Mouse (Mus musculus) natural killer cell, adult 2 months (primary cell): ENCODE data around the gene Inhbe.
A peak's percentile ranks its signal among the peaks of the same experiment; 100 is the strongest.
"Not testable (repeated sequence)": the region's sequence is repeated elsewhere in the genome, so short reads cannot be mapped to it uniquely, and the experiment has no call there.

ENCODE experiments used
- DNase-seq, 2 experiments: peaks; one replicate each; pipeline ENCODE4 v3.0.0; 2022; ENCODE audit warnings: low spot score in 2 of 2

The Inhbe gene

DNA sequence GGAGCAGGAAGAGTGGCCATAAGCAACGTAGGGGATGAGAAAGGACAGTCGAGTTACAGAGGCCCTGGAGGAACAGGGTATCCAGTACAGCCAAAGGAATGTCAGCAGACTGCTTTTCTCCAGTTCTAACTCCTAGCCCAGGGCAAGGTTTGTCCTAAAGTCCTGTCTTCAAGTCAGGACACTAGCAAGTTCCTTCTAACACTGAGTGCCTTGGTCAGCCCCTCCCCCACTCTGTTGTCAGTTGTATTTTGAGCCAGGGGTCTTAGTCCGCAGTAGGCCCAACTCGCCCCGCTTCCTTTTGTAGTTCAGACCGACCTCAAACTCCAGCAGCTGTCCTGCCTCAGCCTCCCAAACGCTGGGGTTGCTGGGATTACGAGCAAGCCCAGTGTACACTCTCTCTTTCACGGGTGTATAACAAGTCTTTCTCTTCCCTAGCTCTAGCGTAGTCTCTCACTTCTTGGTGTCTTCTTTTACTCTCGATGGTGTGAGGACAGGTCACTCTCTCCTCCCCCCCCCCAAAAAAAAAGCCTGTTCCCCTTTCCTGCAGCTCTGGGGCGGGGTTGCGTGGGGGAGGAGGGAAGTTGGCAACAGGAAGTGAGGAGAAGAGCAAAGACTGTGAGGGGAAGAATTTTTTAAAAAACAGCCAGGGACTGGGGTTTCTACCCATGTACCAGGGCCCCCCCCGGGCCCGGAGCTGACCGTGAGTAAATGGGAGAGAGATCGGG, 30.9 kb downstream of the Inhbe start:
- peak in 1 of 2 experiments; percentile 47 for DNase-seq

DNA sequence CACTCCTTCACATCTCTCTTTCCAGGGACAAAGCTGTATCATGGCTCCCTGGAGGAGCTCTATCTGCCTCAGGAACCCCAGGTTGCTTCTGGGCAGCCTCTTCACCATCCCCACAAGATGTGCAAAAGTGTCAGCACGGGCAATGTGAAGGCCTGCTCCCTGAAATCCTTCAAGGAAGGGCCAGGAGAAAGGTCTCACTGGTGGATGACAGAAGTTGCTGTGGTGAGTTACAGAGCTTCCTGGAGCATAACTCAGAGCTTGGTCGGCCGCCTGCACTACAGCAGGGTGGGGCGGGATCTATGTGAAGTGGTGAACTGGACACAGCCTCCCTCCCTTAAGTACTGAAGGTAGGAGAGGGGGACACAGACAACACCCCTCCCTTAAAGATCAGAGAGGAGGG, 31.5 kb downstream of the Inhbe start:
- DNase-seq = no peak

DNA sequence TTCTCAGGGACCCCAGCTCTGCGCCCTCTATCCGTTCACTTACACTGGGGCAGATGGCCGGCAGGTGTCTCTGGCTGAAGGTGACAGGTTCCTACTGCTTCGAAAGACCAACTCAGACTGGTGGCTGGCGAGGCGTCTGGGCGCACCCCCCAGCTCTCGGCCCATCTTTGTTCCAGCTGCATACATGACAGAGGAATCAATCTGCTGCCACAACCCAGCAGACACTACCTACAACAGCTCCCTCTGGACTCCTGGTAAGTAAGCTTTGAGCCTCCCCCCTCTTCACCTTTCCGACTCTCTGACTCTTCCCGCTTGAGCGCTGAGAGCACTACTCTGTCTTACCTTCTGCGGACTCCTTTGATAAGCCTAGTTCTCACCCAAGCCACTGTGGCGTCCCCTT, 32.0 kb downstream of the Inhbe start:
- no peak for DNase-seq

DNA sequence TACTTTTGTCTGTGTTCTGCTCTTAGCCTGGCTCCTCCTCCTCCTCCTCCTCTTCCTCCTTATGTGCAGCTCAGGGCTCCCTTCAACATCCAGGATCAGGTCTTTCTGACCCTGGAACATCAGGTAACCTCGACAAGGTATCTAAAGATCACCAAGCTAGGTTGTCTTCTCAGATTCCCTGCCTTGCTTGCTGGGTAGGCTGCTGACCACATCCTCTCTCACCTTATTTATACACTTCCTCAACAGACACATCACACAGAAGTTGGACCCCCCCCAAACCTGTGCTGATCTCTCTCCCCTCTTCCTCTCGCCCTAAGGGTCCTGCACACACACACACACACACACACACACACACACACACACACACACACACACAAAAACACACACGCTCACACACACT, 32.6 kb downstream of the Inhbe start, which contains the start of gene Arhgap9:
Gene Arhgap9 (plus strand): TSS at position 344 of the 400 bp plus-strand sequence.
- DNase-seq = peak in 1 of 2 experiments; percentile 43

DNA sequence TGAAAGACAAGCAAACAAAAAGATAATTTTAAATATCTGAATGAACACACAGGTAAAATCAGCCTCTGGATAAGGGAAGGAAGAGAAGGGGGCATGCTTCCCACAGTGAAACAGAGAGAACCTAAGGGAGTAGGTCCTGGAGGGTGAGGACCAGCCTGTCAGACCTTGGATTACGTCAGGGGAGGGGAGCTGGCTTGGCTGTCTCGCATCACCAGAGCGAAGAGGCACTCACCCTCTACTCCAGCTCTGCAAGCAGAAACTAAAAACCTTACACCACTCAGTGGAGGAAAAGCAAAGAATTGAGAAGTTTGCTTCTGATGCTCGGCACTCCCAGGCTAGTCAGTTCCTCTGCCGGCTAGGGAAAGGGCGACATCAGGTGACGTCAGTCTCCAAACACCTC, 34.2 kb downstream of the Inhbe start:
- no peak for DNase-seq

DNA sequence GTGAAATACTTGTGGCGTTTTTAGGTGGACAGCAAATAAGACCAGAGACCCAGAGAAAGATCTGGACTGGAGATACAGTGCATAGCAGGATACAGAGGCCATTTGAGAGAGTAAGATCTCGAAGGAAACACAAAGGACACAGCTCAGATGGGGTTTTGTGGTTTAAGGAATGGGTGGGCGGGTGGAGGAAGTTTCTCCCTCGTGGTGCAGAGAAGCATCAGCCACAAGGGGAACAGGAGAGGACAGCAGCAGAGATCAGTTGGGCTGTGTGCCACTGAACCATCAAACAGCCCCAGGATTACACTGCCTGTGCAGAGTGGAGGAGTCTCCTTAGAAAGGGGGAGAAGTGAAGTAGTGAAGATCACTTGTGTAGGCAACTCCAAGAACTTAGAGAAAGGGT, 36.2 kb downstream of the Inhbe start:
- no peak for DNase-seq

DNA sequence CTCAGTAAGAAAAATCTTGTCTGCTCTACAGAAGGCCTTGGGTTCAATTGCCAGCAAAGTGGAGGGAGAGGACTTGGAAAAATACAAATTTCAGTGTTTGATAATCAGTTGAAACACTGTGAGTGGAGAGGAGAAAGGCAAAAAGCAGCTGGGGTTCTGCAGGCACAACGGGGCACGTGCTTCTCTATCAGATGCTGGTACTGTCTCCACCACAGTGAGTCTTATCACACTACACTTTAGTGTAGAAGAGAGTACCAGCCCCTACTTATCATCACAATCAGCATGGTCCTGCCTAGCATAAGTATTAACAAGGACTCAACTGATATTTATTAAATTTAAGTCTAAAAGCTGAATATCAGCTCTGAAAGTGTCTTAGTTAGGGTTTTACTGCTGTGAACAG, 36.9 kb downstream of the Inhbe start:
- no peak for DNase-seq

DNA sequence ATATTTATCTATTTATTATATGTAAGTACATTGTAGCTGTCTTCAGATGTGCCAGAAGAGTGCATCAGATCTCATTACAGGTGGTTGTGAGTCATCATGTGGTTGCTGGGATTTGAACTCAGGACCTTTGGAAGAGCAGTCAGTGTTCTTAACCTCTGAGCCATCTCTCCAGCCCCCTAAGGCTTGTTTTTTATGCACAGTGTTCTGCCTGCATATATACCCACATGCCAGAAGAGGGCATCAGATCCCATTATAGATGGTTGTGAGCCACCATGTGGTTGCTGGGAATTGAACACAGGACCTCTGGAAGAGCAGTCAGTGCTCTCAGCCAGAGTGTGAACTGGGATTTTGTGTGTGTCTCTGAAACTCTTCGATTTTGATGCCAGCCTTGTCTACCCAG, 39.3 kb downstream of the Inhbe start:
- DNase-seq = not testable (repeated sequence)

DNA sequence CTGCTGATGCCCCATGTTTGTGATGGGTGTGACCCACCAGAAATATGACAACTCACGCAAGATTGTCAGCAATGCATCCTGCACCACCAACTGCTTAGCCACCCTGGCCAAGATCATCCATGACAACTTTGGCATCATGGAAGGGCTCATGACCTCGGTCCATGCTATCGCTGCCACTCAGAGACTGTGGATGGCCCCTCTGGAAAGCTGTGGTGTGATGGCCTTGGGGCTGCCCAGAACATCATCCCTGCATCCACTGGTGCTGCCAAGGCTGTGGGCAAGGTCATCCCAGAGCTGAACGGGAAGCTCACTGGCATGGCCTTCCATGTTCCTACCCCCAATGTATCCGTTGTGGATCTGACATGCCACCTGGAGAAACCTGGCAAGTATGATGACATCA, 40.7 kb downstream of the Inhbe start:
- DNase-seq = not testable (repeated sequence)

DNA sequence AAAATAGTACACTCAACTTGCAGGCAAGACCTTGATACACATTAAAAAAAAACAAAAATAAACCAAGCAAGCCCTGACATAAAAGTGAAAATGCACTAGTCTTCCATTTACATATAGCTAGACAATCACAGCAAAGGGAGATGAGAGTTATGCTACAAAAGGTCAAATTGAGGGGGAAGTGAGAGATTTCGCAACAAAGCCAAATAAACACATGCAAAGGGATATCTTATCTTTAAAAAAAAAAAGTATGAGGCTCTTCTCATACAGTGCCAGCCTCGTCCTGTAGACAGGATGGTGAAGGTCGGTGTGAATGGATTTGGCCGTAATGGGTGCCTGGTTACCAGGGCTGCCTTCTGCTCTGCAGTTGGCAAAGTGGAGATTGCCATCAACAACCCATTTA, 41.4 kb downstream of the Inhbe start:
- DNase-seq = no peak

DNA sequence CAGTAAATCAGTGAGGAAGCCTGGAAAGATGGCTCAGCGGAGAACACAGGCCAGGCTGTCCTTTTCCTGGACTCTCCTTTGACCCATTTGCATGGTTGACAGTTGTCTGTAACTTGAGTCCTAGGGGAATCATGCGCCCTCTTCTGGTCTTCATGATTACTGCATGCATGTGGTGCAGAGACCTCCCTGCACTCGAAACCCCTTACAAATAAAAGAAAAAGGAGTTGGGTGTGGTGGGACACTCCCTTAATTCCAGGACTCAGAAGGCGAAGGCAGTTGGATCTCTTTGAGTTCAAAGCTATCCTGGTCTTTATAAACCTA, 41.9 kb downstream of the Inhbe start:
- DNase-seq = peak; percentile 81 to 85

DNA sequence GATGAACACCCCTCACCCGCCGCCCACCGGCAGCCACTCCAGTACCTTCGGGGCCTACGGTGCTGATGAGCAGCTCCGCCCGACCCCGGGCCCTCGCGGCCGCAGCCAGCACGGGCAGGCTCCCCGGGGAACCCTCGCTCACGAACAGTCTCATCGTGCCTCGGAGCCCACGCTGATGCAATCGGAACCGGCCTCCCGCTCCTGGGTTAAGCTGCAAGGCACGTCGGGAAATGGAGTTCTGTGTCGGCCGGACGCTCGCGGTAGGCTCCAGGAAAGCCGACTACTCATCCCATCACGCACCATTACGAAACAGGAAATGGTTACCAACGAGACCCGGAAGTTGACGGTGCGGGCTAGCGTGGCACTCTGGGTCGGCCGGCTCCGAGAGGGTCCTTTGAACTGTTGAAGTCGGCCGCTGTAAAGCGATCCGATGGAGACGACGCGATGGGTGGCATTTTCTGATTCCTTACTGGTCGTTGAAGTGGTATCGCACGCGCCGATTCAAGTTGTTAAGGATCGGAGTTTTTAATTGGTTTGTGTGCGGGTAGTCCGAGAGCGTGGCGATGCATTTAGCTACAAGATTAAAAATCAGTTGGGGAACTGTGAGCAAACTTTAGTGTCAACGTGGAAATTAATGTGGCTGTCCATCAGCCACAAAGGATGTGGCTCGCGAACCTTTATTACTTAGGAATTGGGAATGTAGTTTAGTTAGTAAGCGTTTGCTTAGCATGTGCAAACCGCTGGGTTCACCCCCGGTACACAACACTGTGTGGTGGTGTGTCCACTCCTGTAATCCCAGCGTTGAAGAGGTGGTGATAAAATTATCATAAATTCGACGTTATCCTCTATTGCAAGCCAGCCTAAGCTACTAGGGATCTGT, 42.5 kb downstream of the Inhbe start, which contains the start of gene Mars:
Gene Mars (minus strand): TSS at position 311 of the 880 bp plus-strand sequence.
- peak; percentile 93 to 94 for DNase-seq

DNA sequence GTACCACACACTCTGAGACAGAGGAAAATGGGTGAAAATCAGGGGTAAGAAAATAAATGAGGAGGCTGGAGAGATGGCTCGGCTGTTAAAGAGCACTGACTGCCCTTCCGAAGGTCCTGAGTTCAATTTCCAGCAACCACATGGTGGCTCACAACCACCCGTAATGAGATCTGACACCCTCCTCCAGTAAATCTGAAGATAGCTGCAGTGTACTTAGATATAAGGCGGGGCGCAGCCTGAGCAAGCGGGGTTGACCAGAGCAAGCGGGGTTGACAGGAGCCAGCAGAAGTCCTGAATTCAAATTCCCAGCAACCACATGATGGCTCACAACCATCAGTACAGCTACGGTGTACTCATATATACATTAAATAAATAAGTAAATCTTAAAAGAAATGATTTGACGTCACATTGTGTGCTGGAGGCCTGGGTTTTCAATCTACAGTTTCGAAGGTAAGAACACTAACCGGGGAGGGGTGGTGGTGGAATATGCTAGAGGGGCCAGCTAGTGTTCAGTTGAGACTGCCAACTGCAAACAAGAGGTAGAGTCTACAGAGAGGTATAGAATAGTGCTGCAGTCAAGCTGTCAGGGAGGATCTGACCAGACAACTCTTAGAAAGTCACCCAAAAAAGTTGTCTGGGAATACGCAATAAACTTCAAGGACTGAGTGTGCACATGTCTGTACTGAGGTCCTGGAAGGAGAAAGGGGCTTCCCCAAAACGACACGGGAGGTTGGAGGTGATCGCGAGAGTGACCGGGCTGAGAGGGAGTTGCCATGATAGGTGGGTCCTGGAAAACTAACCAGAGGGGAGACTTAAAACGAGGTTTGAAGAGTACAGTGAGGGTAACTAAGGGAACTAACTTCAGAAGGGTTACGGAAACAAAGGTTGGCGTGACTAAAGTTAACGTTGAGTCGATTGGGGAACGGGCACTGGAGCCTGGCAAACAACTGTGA, 43.4 kb downstream of the Inhbe start:
- DNase-seq = peak in 1 of 2 experiments; percentile 39

DNA sequence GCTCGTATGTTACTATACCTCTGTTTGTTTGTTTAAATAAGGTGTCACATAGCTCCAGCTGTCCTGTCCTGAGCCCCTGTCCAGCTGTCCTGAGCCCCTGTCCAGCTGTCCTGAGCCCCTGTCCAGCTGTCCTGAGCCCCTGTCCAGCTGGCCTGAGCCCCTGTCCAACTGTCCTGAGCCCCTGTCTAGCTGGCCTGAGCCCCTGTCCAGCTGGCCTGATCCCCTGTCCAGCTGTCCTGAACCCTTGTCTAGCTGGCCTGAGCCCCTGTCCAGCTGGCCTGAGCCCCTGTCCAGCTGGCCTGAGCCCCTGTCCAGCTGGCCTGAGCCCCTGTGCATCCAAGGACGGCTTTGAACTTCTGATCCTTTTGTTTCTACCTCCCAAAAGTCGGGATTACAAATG, 45.0 kb downstream of the Inhbe start:
- DNase-seq = not testable (repeated sequence)

DNA sequence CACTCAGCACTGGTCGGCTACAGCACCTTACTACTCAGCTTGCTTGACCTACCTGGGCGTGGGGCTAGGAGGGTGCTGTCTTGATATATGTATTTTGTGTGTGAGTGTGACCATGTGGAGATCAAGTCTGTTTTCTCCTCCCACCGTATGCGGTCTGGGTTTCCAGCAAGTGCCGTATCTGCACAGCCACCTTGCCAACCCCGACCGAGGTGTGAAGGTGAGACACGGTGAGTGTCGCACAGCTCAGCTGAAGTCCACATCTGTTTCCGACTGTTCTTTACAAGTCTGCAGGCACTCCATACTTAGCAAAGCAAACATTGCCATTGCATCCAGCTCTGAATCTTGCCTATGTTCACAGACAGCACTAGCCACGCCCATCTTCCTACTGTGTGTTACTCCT, 51.1 kb downstream of the Inhbe start:
- DNase-seq = peak; percentile 60 to 76

DNA sequence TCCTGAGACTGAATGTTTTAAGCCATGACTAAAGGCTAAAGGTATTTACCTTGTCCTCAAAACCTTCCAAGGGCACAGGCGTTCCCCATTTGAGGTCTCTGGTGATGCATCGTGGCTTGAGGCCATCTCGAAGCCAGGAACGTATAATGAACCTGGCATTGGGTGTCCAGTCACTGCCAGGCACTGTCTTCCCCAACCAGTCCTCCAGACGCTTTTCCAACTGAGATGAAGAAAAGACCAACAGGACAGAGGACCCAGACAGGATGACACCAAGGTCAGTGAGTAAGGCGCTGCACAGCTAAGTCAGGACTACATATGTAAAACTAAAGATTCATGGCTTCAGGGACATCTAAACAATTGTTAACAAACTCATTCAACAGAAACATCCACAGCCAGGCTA, 53.9 kb downstream of the Inhbe start:
- no peak for DNase-seq
